Mouse (Mus musculus): ENCODE data around the gene Dhx58.

DNA sequence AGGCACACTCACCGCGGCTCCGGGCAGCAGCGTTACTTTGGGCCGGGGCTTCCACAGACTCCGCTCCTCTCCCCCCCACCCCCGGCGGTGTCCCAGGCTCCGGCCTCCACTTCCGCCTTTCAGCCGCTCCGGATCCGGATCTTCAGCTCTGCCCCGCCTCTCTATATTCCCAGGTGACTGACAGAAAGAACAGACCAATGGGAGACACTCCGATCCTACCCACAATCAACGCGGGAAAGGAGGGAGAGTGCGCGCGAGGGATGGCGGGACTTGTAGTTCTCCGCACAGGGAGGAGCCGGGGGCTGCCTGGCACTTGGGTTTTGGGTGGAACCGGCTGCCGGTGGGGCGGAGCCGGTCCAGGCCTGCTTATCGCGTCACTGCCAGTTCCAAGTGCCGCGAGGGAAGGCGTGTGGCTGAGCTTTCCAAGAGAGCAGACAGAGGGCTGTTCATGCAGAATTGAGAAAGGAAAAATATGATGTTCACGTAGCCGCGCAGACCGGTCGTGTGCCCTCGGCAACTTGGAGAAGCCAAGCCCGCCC is 34.1 kb upstream of the Dhx58 start, which contains the start of gene Rab5c:
- TF ChIP-seq CTCF (conservative IDR thresholded peaks at IDR 0.05; ENCODE audit: low read length) (no peak), POU5F1 (IDR thresholded peaks at IDR 0.05; ENCODE audit: borderline replicate concordance, low read length) (no peak), NANOG (IDR thresholded peaks at IDR 0.05; ENCODE audit: borderline replicate concordance, low read length) (no peak)

All from E14TG2a.4 (cell line).